Mouse (Mus musculus) C2C12 (cell line): ENCODE measurements at regions not wholly inside any gene's neighbourhood (a gene's known extent, or its start where the extent isn't known, plus 50 kb on each side); places are given as distances from the start of the nearest gene placed in this dataset.
A peak's percentile ranks its signal among the peaks of the same experiment; 100 is the strongest.

Experiments
- CEBPB ChIP-seq: IDR thresholded peaks from one replicate; pipeline ENCODE4 v1.6.1; 2011; ENCODE audit warnings: low read depth, mild to moderate bottlenecking, control low read depth, moderate library complexity
- CTCF ChIP-seq: IDR thresholded peaks from one replicate; pipeline ENCODE4 v1.5.1; 2011; ENCODE audit not compliant: control insufficient read depth, insufficient read depth, insufficient read length
- FOSL1 ChIP-seq: IDR thresholded peaks from one replicate; pipeline ENCODE4 v1.8.0; 2011; ENCODE audit warnings: mild to moderate bottlenecking, low read length; ENCODE audit not compliant: poor library complexity, insufficient read depth, severe bottlenecking
- MAX ChIP-seq: IDR thresholded peaks from one replicate; pipeline ENCODE4 v1.6.1; 2011; ENCODE audit warnings: mild to moderate bottlenecking, control low read depth
- MYOD1 ChIP-seq: IDR thresholded peaks from one replicate; pipeline ENCODE4 v1.6.1; 2011; ENCODE audit warnings: low read depth; ENCODE audit not compliant: control insufficient read depth, insufficient read length
- MYOG ChIP-seq: IDR thresholded peaks from one replicate; pipeline ENCODE4 v1.6.1; 2011; ENCODE audit not compliant: control insufficient read depth, insufficient read length; ENCODE audit errors: extremely low read depth
- USF1 ChIP-seq: IDR thresholded peaks from one replicate; pipeline ENCODE4 v1.6.1; 2011; ENCODE audit warnings: low read depth, mild to moderate bottlenecking, control low read depth, moderate library complexity

DNA sequence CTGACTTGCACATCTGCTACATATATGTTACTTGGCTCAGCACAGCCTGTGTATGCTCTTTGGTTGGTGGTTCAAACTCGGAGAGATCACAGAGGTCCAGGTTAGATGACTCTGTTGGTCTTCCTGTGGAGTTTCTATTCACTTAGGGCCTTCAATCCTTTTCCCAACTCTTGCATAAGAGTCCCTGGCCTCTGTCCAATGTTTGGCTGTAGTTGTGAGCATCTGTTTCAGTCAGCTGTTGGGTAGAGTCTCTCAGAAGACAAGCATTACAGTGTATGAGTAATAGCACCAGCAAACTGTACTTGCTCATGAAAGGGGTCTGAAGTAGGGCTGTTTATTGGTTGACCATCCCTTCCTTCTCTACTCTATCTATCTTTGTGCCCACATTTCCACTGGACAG, 61.0 kb upstream of the Flrt2 start:
- TF ChIP-seq CTCF (no peak), FOSL1 (no peak), MAX (no peak), MYOG (no peak), CEBPB (peak; percentile 44), MYOD1 (no peak), USF1 (no peak)
